Mouse (Mus musculus): Measurements from ENCODE around the gene Pias1. TPM values are rescaled to one million over a fixed set of nuclear protein-coding genes. Genes with fewer than 3 reads are reported as not detected.
A peak's percentile ranks its signal among the peaks of the same experiment; 100 is the strongest.

Pias1 gene
- polyA plus RNA-seq, 1 experiment: 5.9 TPM

DNA sequence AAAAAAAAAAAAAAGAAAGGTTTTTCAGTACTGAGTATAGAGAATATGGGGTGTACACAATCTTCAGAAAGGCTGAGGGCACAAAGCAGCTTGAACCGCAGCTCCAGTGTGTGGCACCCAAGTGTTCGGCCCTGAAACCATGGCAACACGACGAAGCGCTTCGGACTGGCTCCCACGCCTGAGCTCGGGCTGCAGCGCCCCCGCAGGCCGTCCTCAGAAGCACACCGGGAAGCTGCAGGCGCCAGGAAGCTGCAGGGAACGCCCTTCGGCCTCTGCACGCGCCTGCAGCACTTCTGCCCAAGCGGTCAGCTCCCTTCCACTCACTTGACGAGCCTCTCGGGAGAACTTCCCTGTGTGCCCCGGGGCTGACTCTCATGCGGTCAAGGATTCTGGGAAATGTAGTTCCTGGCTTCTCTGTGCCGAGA, 159.1 kb downstream of the Pias1 start:
- TF ChIP-seq USF1 (IDR thresholded peaks at IDR 0.05; ENCODE audit: low read depth): no peak
- TF ChIP-seq TCF3 (IDR thresholded peaks at IDR 0.05; ENCODE audit: insufficient read length, low read depth): peak; percentile 7
- TF ChIP-seq MYOG (IDR thresholded peaks at IDR 0.05; ENCODE audit: control insufficient read depth in 1 of 3, insufficient read depth in 1 of 3, insufficient read length in 2 of 3, low read depth in 2 of 3): peak in 2 of 3 experiments; percentile 17 to 68
- peak in 2 of 3 experiments; percentile 8 to 46 for TF ChIP-seq MYOD1 (IDR thresholded peaks at IDR 0.05; ENCODE audit: control insufficient read depth in 1 of 3, insufficient read length in 2 of 3, low read depth in 2 of 3)
- TF ChIP-seq CEBPB (IDR thresholded peaks at IDR 0.05; ENCODE audit: insufficient read depth, poor library complexity, severe bottlenecking): no peak
- TF ChIP-seq POLR2A (IDR thresholded peaks at IDR 0.05; ENCODE audit: insufficient read length, low read depth): peak; percentile 52
- peak; percentile 30 for TF ChIP-seq MAX (IDR thresholded peaks at IDR 0.05; ENCODE audit: low read depth)
- TF ChIP-seq SRF (IDR thresholded peaks at IDR 0.05; ENCODE audit: control insufficient read depth, insufficient read length, low read depth): peak; percentile 58
- TF ChIP-seq TCF12 (IDR thresholded peaks at IDR 0.05; ENCODE audit: insufficient read depth, poor library complexity, severe bottlenecking): no peak
- TF ChIP-seq E2F4 (IDR thresholded peaks at IDR 0.05; ENCODE audit: insufficient read depth): no peak
- peak; percentile 9 for TF ChIP-seq POLR2AphosphoS2 (IDR thresholded peaks at IDR 0.05; ENCODE audit: insufficient read length, low read depth)
- no peaks in the 10 kb centered on the region for H3K36me3 ChIP-seq (ENCODE audit: control insufficient read depth, insufficient read depth)
- H3ac ChIP-seq (ENCODE audit: control insufficient read depth, insufficient read length): no peak overlapping the region
- H3K27me3 ChIP-seq (ENCODE audit: control insufficient read depth, insufficient read depth, insufficient read length): no peaks in the 10 kb centered on the region
- no peaks in the 10 kb centered on the region for H3K79me2 ChIP-seq (ENCODE audit: control insufficient read depth, insufficient read depth)
- peak overlapping the region; percentile 81 for H3K4me2 ChIP-seq (ENCODE audit: low read depth)
- H3K4me3 ChIP-seq: no peak overlapping the region

Other genes starting within 250 kb of the Pias1 start
- 16.5 TPM for gene Fem1b, start 176.0 kb downstream of the Pias1 start, polyA plus RNA-seq (2012; fragmentation: generic; extraction: Trizol)
- gene Cln6, start 149.1 kb downstream of the Pias1 start, polyA plus RNA-seq (2012; fragmentation: generic; extraction: Trizol): 25.9 TPM
- 14.0 TPM for gene Calml4, start 129.8 kb downstream of the Pias1 start, polyA plus RNA-seq (2012; fragmentation: generic; extraction: Trizol)
- gene Skor1, start 161.0 kb upstream of the Pias1 start, polyA plus RNA-seq (2012; fragmentation: generic; extraction: Trizol): 0.01 TPM